Mouse (Mus musculus): ENCODE measurements around the gene Nipa1. TPM values are rescaled to one million over a fixed set of nuclear protein-coding genes. Genes with fewer than 3 reads are reported as not detected.

The Nipa1 gene
- polyA plus RNA-seq, 1 experiment: 6.1 TPM

GRCm38 (mm10) chr7:55991129-55991528 lies 28.6 kb downstream of the Nipa1 start:
- H3K4me1 ChIP-seq (ENCODE audit: control insufficient read depth, insufficient read depth, low read length): no peaks in the 10 kb centered on the region
- WGBS: 92% methylated on average over 3 of the region's 3 CpGs
- TF ChIP-seq CTCF (IDR thresholded peaks at IDR 0.05; ENCODE audit: control insufficient read depth, insufficient read depth, low read length): no peak
- no peak for TF ChIP-seq POLR2A (IDR thresholded peaks at IDR 0.05; ENCODE audit: borderline replicate concordance, control insufficient read depth, low read depth, low read length)
- no peak overlapping the region for H3K27ac ChIP-seq (ENCODE audit: control insufficient read depth, insufficient read depth, low read depth, low read length, poor library complexity)
- H3K4me3 ChIP-seq (replicated peaks; ENCODE audit: control insufficient read depth, low read depth, low read length): no peak overlapping the region

- TF ChIP-seq CTCF (IDR thresholded peaks at IDR 0.05; ENCODE audit: control insufficient read depth, insufficient read depth, low read length): peak; percentile 74
- TF ChIP-seq POLR2A (IDR thresholded peaks at IDR 0.05; ENCODE audit: borderline replicate concordance, control insufficient read depth, low read depth, low read length): no peak
- peaks cover 1% of the 10 kb centered on the region; the same call in 1 of the 2 replicates for H3K4me1 ChIP-seq (ENCODE audit: control insufficient read depth, insufficient read depth, low read length)
- WGBS: 22% methylated on average over 13 of the region's 13 CpGs
- no peak overlapping the region for H3K27ac ChIP-seq (ENCODE audit: control insufficient read depth, insufficient read depth, low read depth, low read length, poor library complexity)
- no peak overlapping the region for H3K4me3 ChIP-seq (replicated peaks; ENCODE audit: control insufficient read depth, low read depth, low read length)
These were observed 33.1 kb downstream of the Nipa1 start for GRCm38 (mm10) chr7:55986526-55987214.

GRCm38 (mm10) chr7:55984754-55985153 lies 35.0 kb downstream of the Nipa1 start:
- H3K4me1 ChIP-seq (ENCODE audit: control insufficient read depth, insufficient read depth, low read length): peaks cover 1% of the 10 kb centered on the region; the same call in 1 of the 2 replicates
- WGBS: 86% methylated on average over 4 of the region's 4 CpGs
- H3K4me3 ChIP-seq (replicated peaks; ENCODE audit: control insufficient read depth, low read depth, low read length): no peak overlapping the region
- TF ChIP-seq POLR2A (IDR thresholded peaks at IDR 0.05; ENCODE audit: borderline replicate concordance, control insufficient read depth, low read depth, low read length): no peak
- TF ChIP-seq CTCF (IDR thresholded peaks at IDR 0.05; ENCODE audit: control insufficient read depth, insufficient read depth, low read length): no peak
- H3K27ac ChIP-seq (ENCODE audit: control insufficient read depth, insufficient read depth, low read depth, low read length, poor library complexity): no peak overlapping the region

GRCm38 (mm10) chr7:55983107-55983506 lies 36.6 kb downstream of the Nipa1 start:
- TF ChIP-seq CTCF (IDR thresholded peaks at IDR 0.05; ENCODE audit: control insufficient read depth, insufficient read depth, low read length) (no peak), POLR2A (IDR thresholded peaks at IDR 0.05; ENCODE audit: borderline replicate concordance, control insufficient read depth, low read depth, low read length) (no peak)
- peaks cover 1% of the 10 kb centered on the region; the same call in 1 of the 2 replicates for H3K4me1 ChIP-seq (ENCODE audit: control insufficient read depth, insufficient read depth, low read length)
- H3K27ac ChIP-seq (ENCODE audit: control insufficient read depth, insufficient read depth, low read depth, low read length, poor library complexity): no peak overlapping the region
- no peak overlapping the region for H3K4me3 ChIP-seq (replicated peaks; ENCODE audit: control insufficient read depth, low read depth, low read length)
- 97% methylated on average over 5 of the region's 5 CpGs for WGBS

GRCm38 (mm10) chr7:55982010-55982700 lies 37.6 kb downstream of the Nipa1 start:
- 75% methylated on average over 10 of the region's 10 CpGs for WGBS
- peaks cover 1% of the 10 kb centered on the region; the same call in 1 of the 2 replicates for H3K4me1 ChIP-seq (ENCODE audit: control insufficient read depth, insufficient read depth, low read length)
- no peak overlapping the region for H3K4me3 ChIP-seq (replicated peaks; ENCODE audit: control insufficient read depth, low read depth, low read length)
- no peak for TF ChIP-seq POLR2A (IDR thresholded peaks at IDR 0.05; ENCODE audit: borderline replicate concordance, control insufficient read depth, low read depth, low read length)
- no peak for TF ChIP-seq CTCF (IDR thresholded peaks at IDR 0.05; ENCODE audit: control insufficient read depth, insufficient read depth, low read length)
- peak overlapping the region; percentile 65 for H3K27ac ChIP-seq (ENCODE audit: control insufficient read depth, insufficient read depth, low read depth, low read length, poor library complexity)

DNA sequence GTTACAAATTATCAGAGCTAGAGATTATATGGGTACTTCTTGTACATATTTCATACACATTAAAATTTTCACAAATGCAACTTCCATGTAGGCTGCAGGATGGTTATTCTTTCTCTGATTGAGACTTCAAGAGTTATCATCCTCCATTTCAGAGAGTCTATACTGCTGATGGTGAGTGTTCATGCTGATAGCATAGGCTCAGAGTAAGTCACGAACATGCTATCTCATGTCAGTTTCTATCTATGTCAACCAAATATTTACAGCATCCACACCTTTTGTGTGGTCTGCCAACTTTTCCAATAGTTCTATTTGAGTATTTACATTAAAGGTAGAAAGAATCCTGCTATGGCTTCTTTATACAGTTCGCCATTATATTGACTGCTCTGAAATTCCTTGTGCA lies 38.2 kb downstream of the Nipa1 start:
- no peak overlapping the region for H3K27ac ChIP-seq (ENCODE audit: control insufficient read depth, insufficient read depth, low read depth, low read length, poor library complexity)
- H3K4me3 ChIP-seq (replicated peaks; ENCODE audit: control insufficient read depth, low read depth, low read length): no peak overlapping the region
- TF ChIP-seq CTCF (IDR thresholded peaks at IDR 0.05; ENCODE audit: control insufficient read depth, insufficient read depth, low read length) (no peak), POLR2A (IDR thresholded peaks at IDR 0.05; ENCODE audit: borderline replicate concordance, control insufficient read depth, low read depth, low read length) (no peak)
- WGBS: 72% methylated on average over 2 of the region's 2 CpGs
- H3K4me1 ChIP-seq (ENCODE audit: control insufficient read depth, insufficient read depth, low read length): peaks cover 1% of the 10 kb centered on the region; the same call in 1 of the 2 replicates

- H3K4me1 ChIP-seq (ENCODE audit: control insufficient read depth, insufficient read depth, low read length): peaks cover 1% of the 10 kb centered on the region
- no peak overlapping the region for H3K27ac ChIP-seq (ENCODE audit: control insufficient read depth, insufficient read depth, low read depth, low read length, poor library complexity)
- H3K4me3 ChIP-seq (replicated peaks; ENCODE audit: control insufficient read depth, low read depth, low read length): no peak overlapping the region
- no peak for TF ChIP-seq POLR2A (IDR thresholded peaks at IDR 0.05; ENCODE audit: borderline replicate concordance, control insufficient read depth, low read depth, low read length)
- TF ChIP-seq CTCF (IDR thresholded peaks at IDR 0.05; ENCODE audit: control insufficient read depth, insufficient read depth, low read length): peak; percentile 22; the same call in 1 of the 2 replicates
- 97% methylated on average over 2 of the region's 2 CpGs for WGBS
These were observed 45.3 kb downstream of the Nipa1 start for GRCm38 (mm10) chr7:55974429-55974828.

- Histone ChIP-seq H3K4me1 (ENCODE audit: control insufficient read depth, insufficient read depth, low read length) (peaks cover 1% of the 10 kb centered on the region), H3K4me3 (replicated peaks; ENCODE audit: control insufficient read depth, low read depth, low read length) (no peak overlapping the region), H3K27ac (ENCODE audit: control insufficient read depth, insufficient read depth, low read depth, low read length, poor library complexity) (peak overlapping the region; percentile 2; the same call in 1 of the 2 replicates)
- 3% methylated on average over 1 of the region's 1 CpGs for WGBS
- TF ChIP-seq POLR2A (IDR thresholded peaks at IDR 0.05; ENCODE audit: borderline replicate concordance, control insufficient read depth, low read depth, low read length) (no peak), CTCF (IDR thresholded peaks at IDR 0.05; ENCODE audit: control insufficient read depth, insufficient read depth, low read length) (no peak)
These were observed 50.3 kb downstream of the Nipa1 start for GRCm38 (mm10) chr7:55969415-55969814.
